Mouse (Mus musculus) hindbrain, embryonic 10.5 days (tissue): ENCODE results near the gene Ogfrl1. TPM values are rescaled to one million over a fixed set of nuclear protein-coding genes. Genes with fewer than 3 reads are reported as not detected.
A peak's percentile ranks its signal among the peaks of the same experiment; 100 is the strongest.

Source experiments
- DNase-seq: peaks from one replicate; pipeline ENCODE4 v3.0.0-alpha.2; 2017; ENCODE audit warnings: low spot score
- H3K27ac ChIP-seq: fragments of 300-500 bp; sonication (generic); 2 replicates; pipeline ENCODE4 v1.5.1; 2016; ENCODE audit warnings: mild to moderate bottlenecking, moderate library complexity
- H3K27me3 ChIP-seq: fragments of 300-500 bp; sonication (generic); 2 replicates; pipeline ENCODE4 v1.6.1; 2016; ENCODE audit warnings: mild to moderate bottlenecking; ENCODE audit not compliant: poor library complexity, insufficient read depth, severe bottlenecking
- H3K36me3 ChIP-seq: fragments of 300-500 bp; sonication (generic); 2 replicates; pipeline ENCODE4 v1.6.1; 2016; ENCODE audit warnings: mild to moderate bottlenecking, moderate library complexity
- H3K4me1 ChIP-seq: fragments of 300-500 bp; sonication (generic); replicated peaks from 2 replicates; pipeline ENCODE4 v1.6.1; 2016; ENCODE audit warnings: mild to moderate bottlenecking
- H3K4me3 ChIP-seq: fragments of 300-500 bp; sonication (generic); 2 replicates; pipeline ENCODE4 v1.5.1; 2016; ENCODE audit warnings: mild to moderate bottlenecking, moderate library complexity
- H3K9me3 ChIP-seq: fragments of 300-500 bp; sonication (generic); 2 replicates; pipeline ENCODE4 v1.6.1; 2016; ENCODE audit warnings: mild to moderate bottlenecking, moderate library complexity
- WGBS: fragments of 180-500 bp; shearing (Covaris S2); methylation state at CpG from one replicate; pipeline ENCODE4 v1.1.7; 2016; 5-methylcytosine and 5-hydroxymethylcytosine counted together
- polyA plus RNA-seq: library from polyadenylated mRNA; unstranded; fragments of >200 nt; fragmentation: Nextera tagmentation; extraction: Ambion mirVana; gene quantifications from 2 replicates; pipeline ENCODE4 v1.2.1, GENCODE M21; 2016

Gene Ogfrl1
- polyA plus RNA-seq, 1 experiment from 2014 or later, result 6.5 TPM

GRCm38 (mm10) chr1:23382806-23383653 lies 14.5 kb downstream of the Ogfrl1 start:
- H3K36me3 ChIP-seq, result no peaks in the 10 kb centered on the region
- peak overlapping the region; percentile 88 for H3K27ac ChIP-seq
- peak; percentile 94 for DNase-seq
- H3K4me1 ChIP-seq, result peaks cover 30% of the 10 kb centered on the region
- no peaks in the 10 kb centered on the region for H3K9me3 ChIP-seq
- under 1% methylated on average over 84 of the region's 93 CpGs for WGBS
- H3K4me3 ChIP-seq, result peak overlapping the region; percentile 83
- peaks cover 19% of the 10 kb centered on the region for H3K27me3 ChIP-seq

- peak overlapping the region; percentile 88 for H3K27ac ChIP-seq
- H3K4me3 ChIP-seq, result peak overlapping the region; percentile 83
- H3K4me1 ChIP-seq, result peaks cover 30% of the 10 kb centered on the region
- no peaks in the 10 kb centered on the region for H3K9me3 ChIP-seq
- H3K36me3 ChIP-seq, result no peaks in the 10 kb centered on the region
- peaks cover 19% of the 10 kb centered on the region for H3K27me3 ChIP-seq
- DNase-seq, result no peak
- under 1% methylated on average over 21 of the region's 21 CpGs for WGBS
Observed at GRCm38 (mm10) chr1:23382461-23382805, 15.1 kb downstream of the Ogfrl1 start.

GRCm38 (mm10) chr1:23382037-23382436 lies 15.5 kb downstream of the Ogfrl1 start:
- WGBS, result 23% methylated on average over 9 of the region's 9 CpGs
- DNase-seq, result no peak
- Histone ChIP-seq H3K27me3 (peaks cover 19% of the 10 kb centered on the region), H3K4me1 (peaks cover 30% of the 10 kb centered on the region), H3K27ac (no peak overlapping the region), H3K36me3 (no peaks in the 10 kb centered on the region), H3K4me3 (peak overlapping the region; percentile 83), H3K9me3 (no peaks in the 10 kb centered on the region)

- H3K27me3 ChIP-seq, result peaks cover 19% of the 10 kb centered on the region
- H3K4me1 ChIP-seq, result peaks cover 30% of the 10 kb centered on the region
- no peak overlapping the region for H3K27ac ChIP-seq
- no peak overlapping the region for H3K4me3 ChIP-seq
- no peaks in the 10 kb centered on the region for H3K36me3 ChIP-seq
- WGBS, result 82% methylated on average over 17 of the region's 17 CpGs
- no peaks in the 10 kb centered on the region for H3K9me3 ChIP-seq
- no peak for DNase-seq
Observed at GRCm38 (mm10) chr1:23379911-23380740, 17.4 kb downstream of the Ogfrl1 start.

- 57% methylated on average over 6 of the region's 6 CpGs for WGBS
- Histone ChIP-seq H3K36me3 (no peaks in the 10 kb centered on the region), H3K4me3 (no peak overlapping the region), H3K27ac (no peak overlapping the region), H3K27me3 (peaks cover 19% of the 10 kb centered on the region), H3K9me3 (no peaks in the 10 kb centered on the region), H3K4me1 (peaks cover 30% of the 10 kb centered on the region)
- no peak for DNase-seq
Observed at GRCm38 (mm10) chr1:23379321-23379720, 18.3 kb downstream of the Ogfrl1 start.

- Histone ChIP-seq H3K36me3 (no peaks in the 10 kb centered on the region), H3K27me3 (peaks cover 19% of the 10 kb centered on the region), H3K27ac (no peak overlapping the region), H3K4me3 (no peak overlapping the region), H3K4me1 (peaks cover 23% of the 10 kb centered on the region), H3K9me3 (no peaks in the 10 kb centered on the region)
- DNase-seq, result no peak
- WGBS, result 79% methylated on average over 13 of the region's 13 CpGs
Observed at GRCm38 (mm10) chr1:23377572-23377971, 20.0 kb downstream of the Ogfrl1 start.

GRCm38 (mm10) chr1:23374156-23374555 lies 23.4 kb downstream of the Ogfrl1 start:
- DNase-seq, result no peak
- H3K27ac ChIP-seq, result no peak overlapping the region
- 69% methylated on average over 4 of the region's 4 CpGs for WGBS
- H3K27me3 ChIP-seq, result no peaks in the 10 kb centered on the region
- no peaks in the 10 kb centered on the region for H3K9me3 ChIP-seq
- no peak overlapping the region for H3K4me3 ChIP-seq
- peaks cover 2% of the 10 kb centered on the region for H3K4me1 ChIP-seq
- peaks cover 10% of the 10 kb centered on the region for H3K36me3 ChIP-seq

- no peak for DNase-seq
- H3K36me3 ChIP-seq, result peaks cover 5% of the 10 kb centered on the region; the same call in 1 of the 2 replicates
Observed at GRCm38 (mm10) chr1:23365614-23366013, 32.0 kb downstream of the Ogfrl1 start.

GRCm38 (mm10) chr1:23352895-23353294 lies 44.7 kb downstream of the Ogfrl1 start:
- WGBS, result 88% methylated on average over 6 of the region's 6 CpGs
- Histone ChIP-seq H3K36me3 (no peaks in the 10 kb centered on the region), H3K27ac (no peak overlapping the region), H3K27me3 (no peaks in the 10 kb centered on the region), H3K4me1 (no peaks in the 10 kb centered on the region), H3K4me3 (no peak overlapping the region), H3K9me3 (no peaks in the 10 kb centered on the region)
- DNase-seq, result no peak

More at GRCm38 (mm10) chr1:23365614-23366013, 32.0 kb downstream of the Ogfrl1 start:
- Histone ChIP-seq H3K9me3 (no peaks in the 10 kb centered on the region), H3K4me3 (no peak overlapping the region), H3K27ac (no peak overlapping the region), H3K27me3 (no peaks in the 10 kb centered on the region), H3K4me1 (no peaks in the 10 kb centered on the region)
- WGBS, result 88% methylated on average over 2 of the region's 2 CpGs

GRCm38 (mm10) chr1:23351756-23352155 lies 45.8 kb downstream of the Ogfrl1 start:
- Histone ChIP-seq H3K9me3 (no peaks in the 10 kb centered on the region), H3K27ac (no peak overlapping the region), H3K27me3 (no peaks in the 10 kb centered on the region), H3K4me3 (no peak overlapping the region), H3K4me1 (no peaks in the 10 kb centered on the region), H3K36me3 (no peaks in the 10 kb centered on the region)
- 89% methylated on average over 4 of the region's 4 CpGs for WGBS
- no peak for DNase-seq

- H3K9me3 ChIP-seq, result no peaks in the 10 kb centered on the region
- no peak for DNase-seq
- 87% methylated on average over 3 of the region's 3 CpGs for WGBS
- no peak overlapping the region for H3K4me3 ChIP-seq
- no peaks in the 10 kb centered on the region for H3K27me3 ChIP-seq
- no peaks in the 10 kb centered on the region for H3K4me1 ChIP-seq
- H3K36me3 ChIP-seq, result no peaks in the 10 kb centered on the region
- no peak overlapping the region for H3K27ac ChIP-seq
Observed at GRCm38 (mm10) chr1:23345633-23346032, 51.9 kb downstream of the Ogfrl1 start.

GRCm38 (mm10) chr1:23342864-23343263 lies 54.7 kb downstream of the Ogfrl1 start:
- DNase-seq, result no peak
- Histone ChIP-seq H3K27ac (no peak overlapping the region), H3K36me3 (no peaks in the 10 kb centered on the region), H3K27me3 (no peaks in the 10 kb centered on the region), H3K4me3 (no peak overlapping the region), H3K4me1 (no peaks in the 10 kb centered on the region), H3K9me3 (no peaks in the 10 kb centered on the region)
- 79% methylated on average over 4 of the region's 4 CpGs for WGBS

- H3K27me3 ChIP-seq, result no peaks in the 10 kb centered on the region
- H3K36me3 ChIP-seq, result no peaks in the 10 kb centered on the region
- no peak for DNase-seq
- no peak overlapping the region for H3K4me3 ChIP-seq
- H3K4me1 ChIP-seq, result no peaks in the 10 kb centered on the region
- H3K9me3 ChIP-seq, result no peaks in the 10 kb centered on the region
- 82% methylated on average over 3 of the region's 3 CpGs for WGBS
- H3K27ac ChIP-seq, result no peak overlapping the region
Observed at GRCm38 (mm10) chr1:23342224-23342623, 55.3 kb downstream of the Ogfrl1 start.
